Mouse (Mus musculus) left cerebral cortex, adult 18-20 months (tissue): ENCODE results near the gene Gzmd. TPM values are rescaled to one million over a fixed set of nuclear protein-coding genes. Genes with fewer than 3 reads are reported as not detected.
A peak's percentile ranks its signal among the peaks of the same experiment; 100 is the strongest.
"Not testable (repeated sequence)": the region's sequence is repeated elsewhere in the genome, so short reads cannot be mapped to it uniquely, and the experiment has no call there.

Experiments used
- DNase-seq, 2 experiments: peaks; one replicate each; pipeline ENCODE4 v3.0.0; 2021 to 2022; ENCODE audit warnings: low spot score in 2 of 2, mixed read lengths in 1 of 2
- long read RNA-seq, 2 experiments: library from polyadenylated mRNA; stranded (forward); transcript quantifications; one replicate each; pipeline ENCODE4 v2.0.0; 2021
- total RNA-seq, 2 experiments: library from RNA; stranded (reverse); gene quantifications; 2 replicates each; pipeline ENCODE4 v1.2.3; 2021

The Gzmd gene
- not detected for total RNA-seq
- long read RNA-seq, experiment 1: 0 reads
- long read RNA-seq, experiment 2: 0 reads

- not testable (repeated sequence) for DNase-seq
Measured at GRCm38 (mm10) chr14:56132508-56132907, at the start of gene Gzmd. Gene Gzmd (minus strand): TSS chr14:56132608.

- peak; percentile 28 to 46 for DNase-seq
Measured at GRCm38 (mm10) chr14:56177651-56178050, 45.2 kb upstream of the Gzmd start.

DNA sequence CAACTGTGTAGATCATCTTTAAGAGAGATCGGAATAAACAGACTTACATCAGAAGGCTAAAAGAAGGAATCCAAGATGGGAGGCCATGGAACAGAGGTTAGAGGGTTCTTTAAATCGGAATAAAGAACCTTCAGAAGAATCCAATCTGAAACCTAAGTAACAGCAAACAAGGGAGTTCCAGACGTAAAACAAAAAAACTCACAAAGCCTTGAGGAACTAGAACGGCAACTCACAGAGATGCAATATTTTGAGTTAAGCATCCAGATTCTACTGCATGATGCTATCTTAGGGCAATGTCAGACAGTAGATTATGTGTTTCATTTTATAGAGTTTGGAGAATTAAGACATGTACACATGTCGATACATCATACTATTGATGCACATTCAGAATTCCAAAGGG, 42.1 kb upstream of the Gzmd start, which contains the start of gene Gzmn:
TSS of gene Gzmn (minus strand) at position 101 of the 400 bp plus-strand sequence.
- no peak for DNase-seq

DNA sequence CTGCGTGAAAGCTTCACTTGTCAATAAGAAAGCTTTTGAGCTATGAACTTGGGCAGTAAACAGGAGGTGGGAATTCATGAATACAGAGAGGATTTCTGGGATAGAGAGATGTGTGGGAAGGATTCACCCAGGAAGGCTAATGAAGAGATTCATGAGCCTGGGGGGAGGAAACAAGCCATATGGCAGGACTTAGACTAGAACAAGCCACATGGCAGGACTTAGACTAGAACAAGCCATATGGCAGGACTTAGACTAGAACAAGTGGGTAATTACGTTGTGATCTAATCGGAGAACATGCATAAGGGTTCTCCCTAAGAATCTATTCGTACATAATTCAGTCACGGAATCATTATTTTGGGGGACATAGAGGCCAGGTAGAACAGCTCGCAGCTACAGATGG, 41.0 kb upstream of the Gzmd start:
- DNase-seq: no peak

DNA sequence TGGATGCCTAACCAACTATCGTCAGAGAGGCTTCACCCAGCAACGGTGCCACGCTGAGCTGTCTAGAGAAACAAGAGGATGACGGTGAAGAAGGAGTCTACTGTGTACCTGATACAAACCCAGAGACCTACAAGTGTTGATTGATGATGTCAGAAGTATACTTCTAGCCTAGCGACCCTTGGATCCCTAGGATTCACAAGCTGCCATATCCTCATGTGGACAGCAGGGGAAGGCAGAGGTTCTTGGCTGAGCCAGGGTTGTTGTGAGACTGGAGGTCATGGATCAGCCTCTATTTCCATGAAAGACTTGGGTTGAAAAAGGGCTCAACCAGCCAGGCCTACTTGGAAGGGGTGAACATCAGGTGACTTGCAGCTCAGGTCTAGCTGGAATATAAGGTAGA, 40.3 kb upstream of the Gzmd start:
- no peak for DNase-seq

- DNase-seq: peak; percentile 17 to 34
Measured at GRCm38 (mm10) chr14:56168009-56168408, 35.6 kb upstream of the Gzmd start.

- no peak for DNase-seq
Measured at GRCm38 (mm10) chr14:56162109-56162508, 29.7 kb upstream of the Gzmd start.

- not testable (repeated sequence) for DNase-seq
Measured at GRCm38 (mm10) chr14:56159479-56159878, 27.1 kb upstream of the Gzmd start, which contains the start of gene Gzmg. Gene Gzmg (minus strand): TSS chr14:56159579.

GRCm38 (mm10) chr14:56155340-56155739, 22.9 kb upstream of the Gzmd start:
- DNase-seq: no peak

DNA sequence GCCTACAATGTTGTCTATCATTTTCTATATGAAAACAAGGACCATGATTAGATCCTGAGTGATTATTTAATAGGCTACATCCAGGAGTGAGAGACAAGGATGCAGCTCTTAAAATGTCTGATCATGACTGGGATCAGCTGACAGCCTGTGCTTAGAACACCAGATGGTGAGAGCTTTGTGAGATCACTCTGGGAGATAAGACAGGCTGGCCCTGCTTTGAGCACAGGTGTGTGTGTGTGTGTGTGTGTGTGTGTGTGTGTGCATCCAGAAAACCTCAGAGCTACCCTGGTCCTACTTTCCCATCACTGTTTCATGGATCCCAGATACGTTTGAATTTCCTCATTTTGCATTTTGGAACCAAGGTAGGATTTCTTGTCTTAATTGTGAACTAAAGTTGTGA, 1.3 kb upstream of the Gzmd start:
- not testable (repeated sequence) for DNase-seq

DNA sequence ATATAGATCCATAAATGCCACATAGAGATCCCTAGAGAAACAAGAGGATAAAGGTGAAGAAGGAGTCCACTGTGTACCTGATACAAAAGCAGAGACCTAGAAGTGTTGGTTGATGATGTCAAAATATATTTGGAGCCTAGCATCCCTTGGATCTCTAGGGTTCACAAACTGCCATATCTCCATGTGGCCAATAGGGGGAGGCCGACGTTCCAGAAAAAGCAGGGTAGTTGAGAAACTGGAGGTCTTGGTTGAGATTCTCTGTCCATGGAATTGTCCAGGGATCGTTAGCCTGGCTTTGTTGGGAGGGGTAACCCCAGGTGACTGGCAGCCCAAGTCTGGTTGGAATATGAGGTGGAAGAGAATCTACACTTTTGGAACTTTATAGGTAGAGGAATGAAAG, 4.1 kb downstream of the Gzmd start:
- DNase-seq: no peak

DNA sequence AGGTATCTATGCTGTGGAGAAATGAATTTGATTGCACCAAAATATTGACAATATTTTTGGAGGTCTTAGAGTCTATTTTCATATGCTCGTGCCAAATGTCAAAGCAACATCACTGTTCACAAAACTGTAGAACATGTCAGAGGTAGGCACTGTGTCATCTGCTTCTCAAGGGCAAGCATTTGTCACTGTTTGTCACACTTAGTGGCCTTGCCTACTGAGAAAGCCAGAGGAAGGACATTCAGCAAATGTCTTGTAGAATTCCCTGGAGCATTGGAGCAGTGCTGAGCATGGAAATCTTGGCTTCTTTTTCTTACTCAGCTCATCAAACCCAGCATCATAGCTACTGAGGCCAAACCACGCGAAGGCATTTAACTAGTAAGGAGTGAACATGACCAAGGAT, 8.9 kb downstream of the Gzmd start:
- no peak for DNase-seq

DNA sequence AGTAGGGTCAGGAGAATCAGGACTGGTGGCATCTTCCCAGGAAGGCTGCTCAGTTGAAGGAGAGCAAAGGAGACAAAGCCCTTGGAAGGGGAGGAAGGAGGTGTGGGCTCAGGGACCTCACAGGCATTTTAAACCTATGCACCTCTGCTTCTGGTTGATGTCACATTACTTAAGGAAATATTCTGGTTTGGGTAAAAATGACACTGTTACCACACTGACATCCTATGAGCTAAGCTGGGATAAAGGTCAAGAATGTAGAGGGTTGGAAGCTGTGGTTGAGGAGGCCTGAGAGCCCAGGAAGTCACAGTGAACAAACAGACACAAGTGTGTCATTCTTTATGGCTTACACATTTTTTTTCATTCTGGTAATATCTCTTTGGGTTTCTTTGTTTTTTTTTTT, 11.9 kb downstream of the Gzmd start, which contains the start of gene Gzme:
TSS of gene Gzme (minus strand) at position 101 of the 400 bp plus-strand sequence.
- no peak for DNase-seq

- DNase-seq: not testable (repeated sequence)
Measured at GRCm38 (mm10) chr14:56115531-56116310, 16.7 kb downstream of the Gzmd start.

GRCm38 (mm10) chr14:56105447-56106180, 26.8 kb downstream of the Gzmd start:
- DNase-seq: no peak

DNA sequence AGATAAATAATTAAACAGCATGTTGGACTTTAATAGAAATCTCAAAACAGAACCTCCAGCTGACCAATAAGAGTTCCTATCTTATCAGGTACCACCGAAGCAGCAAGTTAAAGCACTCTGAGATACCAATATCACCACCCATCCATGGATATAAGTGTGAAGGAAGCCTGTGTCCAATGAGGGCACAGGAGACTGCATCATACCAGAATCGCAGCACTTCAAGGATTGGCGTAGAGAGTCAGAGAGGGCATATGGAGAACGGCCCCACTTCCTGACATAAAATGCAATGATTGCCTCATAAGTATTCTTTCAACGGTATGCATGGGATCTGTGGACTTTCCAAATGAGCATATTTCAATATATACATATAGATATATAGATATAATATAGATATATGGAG, 27.4 kb downstream of the Gzmd start:
- DNase-seq: no peak

- DNase-seq: no peak
Measured at GRCm38 (mm10) chr14:56103452-56103851, 29.0 kb downstream of the Gzmd start.

GRCm38 (mm10) chr14:56102386-56102785, 30.0 kb downstream of the Gzmd start, which contains the start of gene Ctsg:
Gene Ctsg (minus strand): TSS chr14:56102574.
- DNase-seq: no peak

- no peak for DNase-seq
Measured at GRCm38 (mm10) chr14:56098940-56099339, 33.5 kb downstream of the Gzmd start.

- DNase-seq: no peak
Measured at GRCm38 (mm10) chr14:56097597-56097996, 34.8 kb downstream of the Gzmd start.

DNA sequence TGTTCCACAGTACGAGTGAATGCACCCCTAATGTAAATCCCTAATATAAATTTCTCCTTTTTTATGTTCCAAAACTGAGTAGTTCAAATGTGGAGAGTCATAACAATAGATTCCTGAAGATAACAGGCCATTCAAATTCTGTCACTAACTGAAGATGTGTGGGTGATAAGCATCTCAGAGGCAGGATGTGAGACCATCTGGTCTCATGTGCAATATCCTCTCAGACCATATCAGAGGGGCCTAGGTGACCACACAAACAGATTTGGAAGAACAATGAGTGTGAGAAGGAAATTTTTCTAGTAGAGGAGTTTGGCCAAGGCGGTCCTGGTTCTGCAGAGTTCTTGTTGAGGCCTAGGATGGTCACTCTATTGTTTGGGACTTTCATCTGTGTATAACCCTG, 39.1 kb downstream of the Gzmd start:
- no peak for DNase-seq

DNA sequence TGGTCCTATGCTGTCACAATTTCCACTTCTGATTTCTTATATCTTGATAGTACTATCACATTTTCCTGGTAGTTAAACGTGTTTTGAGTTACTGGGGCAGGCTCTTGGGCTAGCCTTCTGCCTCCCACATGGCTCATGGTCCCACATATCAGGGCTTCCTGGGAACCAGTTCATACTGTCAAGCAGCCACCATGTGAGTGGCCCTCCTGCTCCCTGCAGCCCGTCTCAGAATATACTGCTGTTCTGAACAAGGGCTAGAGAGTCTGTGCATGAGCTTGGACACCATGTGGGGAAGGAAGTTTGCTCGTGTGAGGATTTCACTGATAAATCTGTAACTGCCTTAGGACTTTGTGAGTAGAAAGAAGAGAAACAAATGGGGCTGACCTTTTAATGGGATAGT, 45.7 kb downstream of the Gzmd start:
- DNase-seq: no peak
